Mouse (Mus musculus): ENCODE data around the gene Tmem106c.

Tmem106c gene

DNA sequence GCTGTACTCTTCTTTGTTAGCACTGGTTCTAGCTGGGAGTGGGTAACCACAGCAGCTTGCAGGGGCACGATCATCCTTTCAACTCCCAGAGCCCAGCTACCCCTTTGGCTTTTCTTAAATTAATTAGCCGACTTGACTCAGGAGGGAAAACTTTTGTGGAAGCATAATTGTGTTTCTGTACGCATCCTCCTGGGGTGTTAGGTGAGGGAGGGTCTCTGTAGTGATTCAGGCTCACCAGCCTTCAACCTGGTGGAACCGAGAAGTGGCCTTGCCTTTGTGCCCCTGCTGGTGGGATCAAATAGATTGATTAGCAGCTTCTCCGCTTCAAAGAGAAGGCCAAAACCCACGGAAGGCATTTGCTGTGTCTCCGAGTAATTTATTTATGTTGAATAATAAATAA, 36.0 kb downstream of the Tmem106c start:
- no peak for DNase-seq (ENCODE audit: low read depth, low spot score)

- DNase-seq (ENCODE audit: low read depth, low spot score), result no peak
Measured at GRCm38 (mm10) chr15:98001321-98002112, 37.5 kb downstream of the Tmem106c start.

GRCm38 (mm10) chr15:98002113-98002990, 38.4 kb downstream of the Tmem106c start:
- DNase-seq (ENCODE audit: low read depth, low spot score), result no peak

DNA sequence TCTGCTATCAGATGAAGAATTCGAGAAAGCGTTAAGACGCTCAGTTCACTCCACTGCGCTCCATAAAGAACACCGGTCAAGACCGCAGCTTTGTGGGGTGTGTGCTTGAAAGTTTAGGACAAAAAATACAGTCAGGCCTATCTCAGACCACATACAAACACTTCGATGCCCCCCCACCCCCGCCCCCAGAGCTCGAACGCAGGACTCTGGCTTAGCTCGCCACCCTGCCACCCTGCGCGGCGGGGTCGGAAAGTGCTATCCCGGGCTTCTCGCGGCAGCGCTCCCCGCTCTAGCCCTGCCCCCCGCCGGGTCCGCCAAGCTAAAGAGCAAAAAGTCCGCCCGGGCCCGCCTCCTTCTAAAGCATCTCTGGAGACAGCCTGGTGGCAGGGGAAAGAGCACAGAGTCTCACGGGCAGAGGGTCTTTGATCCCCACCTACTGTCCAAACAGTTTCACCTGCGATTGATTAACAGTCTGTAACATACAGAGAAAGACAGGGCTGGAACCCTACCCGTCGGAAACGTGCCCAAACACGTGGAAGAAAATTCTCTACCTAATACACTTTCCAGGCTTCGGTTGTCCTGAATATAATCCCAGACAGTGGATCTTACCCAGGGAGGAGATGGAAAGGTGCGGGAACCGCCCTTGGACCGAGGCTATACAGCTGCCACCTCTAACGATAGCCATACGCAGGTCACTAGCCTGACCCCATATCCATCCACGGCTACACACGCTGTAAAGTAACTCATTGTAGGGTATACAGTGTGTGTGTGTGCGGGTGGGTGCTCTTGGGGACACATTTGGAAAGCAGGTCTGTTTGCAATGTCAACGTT, 39.2 kb downstream of the Tmem106c start:
- DNase-seq (ENCODE audit: low read depth, low spot score), result no peak

- no peak for DNase-seq (ENCODE audit: low read depth, low spot score)
Measured at GRCm38 (mm10) chr15:98003822-98004739, 40.1 kb downstream of the Tmem106c start, which contains the start of gene Col2a1. TSS of gene Col2a1 (minus strand) at chr15:98004695.

- DNase-seq (ENCODE audit: low read depth, low spot score), result no peak
Measured at GRCm38 (mm10) chr15:98004740-98005159, 40.8 kb downstream of the Tmem106c start.

DNA sequence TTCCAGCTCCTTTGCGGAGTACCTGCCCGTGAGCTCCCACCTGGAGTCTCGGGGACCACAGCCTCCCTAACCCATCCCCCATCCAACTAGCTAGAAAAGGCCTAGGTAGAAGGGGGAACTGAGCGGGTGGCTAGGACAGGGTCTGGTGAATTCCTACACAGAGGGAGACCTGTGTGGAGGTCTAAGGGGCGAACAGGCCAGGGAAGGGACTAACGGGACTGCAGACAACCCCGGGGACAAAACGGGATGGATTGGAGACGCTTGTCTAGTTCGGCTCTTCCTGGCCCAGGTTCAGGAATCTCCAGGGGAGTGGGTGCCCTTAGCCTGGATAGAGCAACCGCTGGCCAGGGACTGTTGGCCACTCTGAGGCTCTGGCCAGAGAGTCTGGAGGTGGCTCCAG, 41.2 kb downstream of the Tmem106c start:
- DNase-seq (ENCODE audit: low read depth, low spot score), result no peak

GRCm38 (mm10) chr15:98012810-98013209, 48.8 kb downstream of the Tmem106c start:
- no peak for DNase-seq (ENCODE audit: low read depth, low spot score)

- DNase-seq (ENCODE audit: low read depth, low spot score), result peak; percentile 57
Measured at GRCm38 (mm10) chr15:98017925-98018324, 53.9 kb downstream of the Tmem106c start.

- DNase-seq (ENCODE audit: low read depth, low spot score), result no peak
Measured at GRCm38 (mm10) chr15:98019047-98019446, 55.0 kb downstream of the Tmem106c start.
